Mouse (Mus musculus): Measurements from ENCODE around the gene 1700001J03Rik. TPM values are rescaled to one million over a fixed set of nuclear protein-coding genes. Genes with fewer than 3 reads are reported as not detected.
"Not testable (repeated sequence)": the region's sequence is repeated elsewhere in the genome, so short reads cannot be mapped to it uniquely, and the experiment has no call there.

Gene 1700001J03Rik
- polyA plus RNA-seq, 1 experiment from 2014 or later: not detected

DNA sequence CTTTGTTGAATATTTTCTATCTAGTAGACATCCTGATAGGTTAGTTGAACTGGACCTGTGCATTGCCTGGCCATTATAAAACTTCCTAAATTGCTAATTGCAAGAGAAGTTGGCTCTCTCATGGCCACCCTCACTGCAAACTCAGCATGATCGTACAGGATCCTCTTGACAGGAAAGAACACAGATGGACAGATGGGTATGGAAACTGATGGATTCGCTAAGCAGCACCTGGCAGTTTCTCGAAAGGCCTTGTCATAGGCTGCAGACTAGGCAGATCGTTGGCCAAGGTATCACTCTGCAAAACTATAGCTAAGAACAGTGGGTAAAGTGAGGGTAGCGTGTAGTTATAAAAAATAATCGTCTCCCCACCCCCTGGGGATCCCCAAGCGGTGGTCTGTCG, 8.3 kb upstream of the 1700001J03Rik start:
- Histone ChIP-seq H3K36me3 (ENCODE audit: control insufficient read depth, insufficient read depth, low read length) (no peaks in the 10 kb centered on the region), H3K4me3 (ENCODE audit: low read depth, low read length) (no peak overlapping the region), H3K4me1 (ENCODE audit: control insufficient read depth, insufficient read depth, low read length) (no peaks in the 10 kb centered on the region), H3K9ac (replicated peaks; ENCODE audit: low read depth, low read length) (no peak overlapping the region), H3K27me3 (ENCODE audit: control insufficient read depth, insufficient read depth, low read length) (no peaks in the 10 kb centered on the region), H3K4me2 (ENCODE audit: low read depth, low read length) (no peak overlapping the region), H3K9me3 (ENCODE audit: control insufficient read depth, low read length) (peaks cover 2% of the 10 kb centered on the region; the same call in 1 of the 2 replicates), H3K27ac (ENCODE audit: low read depth, low read length) (no peak overlapping the region)
- no peak for ATAC-seq (ENCODE audit: low read depth)
- WGBS: 89% methylated on average over 8 of the region's 8 CpGs

DNA sequence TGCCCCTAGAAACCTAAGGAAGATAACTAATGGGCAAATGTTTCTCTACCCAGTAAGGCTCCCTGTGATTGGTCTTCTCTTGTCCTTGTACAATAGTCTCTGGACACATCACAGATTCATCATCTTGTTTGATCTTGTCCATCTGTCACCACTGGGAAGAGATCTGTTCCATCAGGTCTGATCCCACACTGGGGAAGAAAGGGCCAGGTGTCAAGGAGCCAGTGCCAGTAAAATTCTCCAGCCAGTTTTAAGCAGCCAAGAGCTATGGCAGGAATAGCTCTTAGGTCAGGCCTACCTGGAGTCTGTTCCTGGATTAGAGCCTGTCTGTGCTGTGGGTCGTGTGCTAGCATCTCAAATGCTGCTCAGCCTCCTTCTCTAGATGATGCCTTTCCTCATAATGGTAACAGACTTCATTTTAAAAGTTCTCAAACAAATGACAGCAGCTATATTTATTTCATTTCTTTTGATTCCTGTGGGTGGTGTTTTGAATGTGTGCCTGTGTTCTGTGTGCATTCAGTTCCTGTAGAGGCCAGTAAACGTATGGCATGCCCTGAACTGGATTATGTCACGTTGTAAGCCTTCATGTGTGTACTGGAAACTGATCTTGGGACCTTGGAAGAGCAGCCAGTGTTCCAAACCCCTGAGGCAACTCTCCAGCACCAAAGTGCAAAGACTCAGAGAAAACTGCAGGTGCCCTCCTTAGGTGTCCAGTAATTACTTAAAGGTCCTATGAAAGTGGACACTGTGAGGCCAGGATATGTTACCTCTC, 5.6 kb upstream of the 1700001J03Rik start:
- H3K9me3 ChIP-seq (ENCODE audit: control insufficient read depth, low read length): peaks cover 2% of the 10 kb centered on the region; the same call in 1 of the 2 replicates
- ATAC-seq (ENCODE audit: low read depth): no peak
- no peak overlapping the region for H3K9ac ChIP-seq (replicated peaks; ENCODE audit: low read depth, low read length)
- H3K4me1 ChIP-seq (ENCODE audit: control insufficient read depth, insufficient read depth, low read length): no peaks in the 10 kb centered on the region
- no peaks in the 10 kb centered on the region for H3K36me3 ChIP-seq (ENCODE audit: control insufficient read depth, insufficient read depth, low read length)
- no peaks in the 10 kb centered on the region for H3K27me3 ChIP-seq (ENCODE audit: control insufficient read depth, insufficient read depth, low read length)
- 62% methylated on average over 3 of the region's 3 CpGs for WGBS
- no peak overlapping the region for H3K27ac ChIP-seq (ENCODE audit: low read depth, low read length)
- H3K4me2 ChIP-seq (ENCODE audit: low read depth, low read length): no peak overlapping the region
- H3K4me3 ChIP-seq (ENCODE audit: low read depth, low read length): no peak overlapping the region

- no peaks in the 10 kb centered on the region for H3K27me3 ChIP-seq (ENCODE audit: control insufficient read depth, insufficient read depth, low read length)
- H3K27ac ChIP-seq (ENCODE audit: low read depth, low read length): no peak overlapping the region
- H3K36me3 ChIP-seq (ENCODE audit: control insufficient read depth, insufficient read depth, low read length): no peaks in the 10 kb centered on the region
- peaks cover 2% of the 10 kb centered on the region; the same call in 1 of the 2 replicates for H3K9me3 ChIP-seq (ENCODE audit: control insufficient read depth, low read length)
- no peak overlapping the region for H3K9ac ChIP-seq (replicated peaks; ENCODE audit: low read depth, low read length)
- no peak for ATAC-seq (ENCODE audit: low read depth)
- no peaks in the 10 kb centered on the region for H3K4me1 ChIP-seq (ENCODE audit: control insufficient read depth, insufficient read depth, low read length)
- no peak overlapping the region for H3K4me2 ChIP-seq (ENCODE audit: low read depth, low read length)
- 74% methylated on average over 4 of the region's 4 CpGs for WGBS
- no peak overlapping the region for H3K4me3 ChIP-seq (ENCODE audit: low read depth, low read length)
Observed at GRCm38 (mm10) chr5:146190093-146190492, 5.0 kb upstream of the 1700001J03Rik start.

- H3K4me1 ChIP-seq (ENCODE audit: control insufficient read depth, insufficient read depth, low read length): no peaks in the 10 kb centered on the region
- H3K27me3 ChIP-seq (ENCODE audit: control insufficient read depth, insufficient read depth, low read length): no peaks in the 10 kb centered on the region
- no peak overlapping the region for H3K4me2 ChIP-seq (ENCODE audit: low read depth, low read length)
- WGBS: 79% methylated on average over 7 of the region's 7 CpGs
- H3K9ac ChIP-seq (replicated peaks; ENCODE audit: low read depth, low read length): no peak overlapping the region
- H3K27ac ChIP-seq (ENCODE audit: low read depth, low read length): no peak overlapping the region
- no peaks in the 10 kb centered on the region for H3K36me3 ChIP-seq (ENCODE audit: control insufficient read depth, insufficient read depth, low read length)
- no peak overlapping the region for H3K4me3 ChIP-seq (ENCODE audit: low read depth, low read length)
- no peaks in the 10 kb centered on the region for H3K9me3 ChIP-seq (ENCODE audit: control insufficient read depth, low read length)
- ATAC-seq (ENCODE audit: low read depth): no peak
Observed at GRCm38 (mm10) chr5:146188712-146189111, 3.6 kb upstream of the 1700001J03Rik start.

DNA sequence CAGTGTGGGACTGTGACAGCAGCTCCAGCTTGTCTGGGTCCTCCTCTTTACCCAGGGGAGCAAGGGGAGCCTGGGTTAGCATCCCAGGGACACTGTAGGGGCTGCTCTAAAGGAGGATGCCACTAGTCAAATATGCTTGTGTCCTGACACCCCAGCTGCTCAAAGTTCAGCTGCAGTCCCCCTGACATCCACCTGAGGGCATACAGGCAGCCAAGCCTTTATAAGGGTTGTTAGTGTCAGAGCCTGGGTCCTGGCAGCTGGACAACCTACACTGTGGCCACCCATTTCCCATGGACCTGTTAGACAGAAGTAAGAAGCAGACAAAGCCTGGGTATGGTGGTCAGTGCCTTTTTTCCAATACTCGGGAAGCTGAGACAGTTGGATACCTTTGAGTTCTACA, 3.0 kb upstream of the 1700001J03Rik start:
- Histone ChIP-seq H3K36me3 (ENCODE audit: control insufficient read depth, insufficient read depth, low read length) (no peaks in the 10 kb centered on the region), H3K4me2 (ENCODE audit: low read depth, low read length) (no peak overlapping the region), H3K4me1 (ENCODE audit: control insufficient read depth, insufficient read depth, low read length) (no peaks in the 10 kb centered on the region), H3K27me3 (ENCODE audit: control insufficient read depth, insufficient read depth, low read length) (no peaks in the 10 kb centered on the region), H3K9ac (replicated peaks; ENCODE audit: low read depth, low read length) (no peak overlapping the region), H3K9me3 (ENCODE audit: control insufficient read depth, low read length) (no peaks in the 10 kb centered on the region), H3K27ac (ENCODE audit: low read depth, low read length) (no peak overlapping the region), H3K4me3 (ENCODE audit: low read depth, low read length) (no peak overlapping the region)
- ATAC-seq (ENCODE audit: low read depth): no peak
- 84% methylated on average over 1 of the region's 1 CpGs for WGBS

GRCm38 (mm10) chr5:146187441-146187840, 2.3 kb upstream of the 1700001J03Rik start:
- not testable (repeated sequence) for H3K4me2 ChIP-seq (ENCODE audit: low read depth, low read length); H3K4me1 ChIP-seq (ENCODE audit: control insufficient read depth, insufficient read depth, low read length); ATAC-seq (ENCODE audit: low read depth); H3K9me3 ChIP-seq (ENCODE audit: control insufficient read depth, low read length); H3K27me3 ChIP-seq (ENCODE audit: control insufficient read depth, insufficient read depth, low read length); H3K36me3 ChIP-seq (ENCODE audit: control insufficient read depth, insufficient read depth, low read length); H3K4me3 ChIP-seq (ENCODE audit: low read depth, low read length); H3K9ac ChIP-seq (replicated peaks; ENCODE audit: low read depth, low read length); H3K27ac ChIP-seq (ENCODE audit: low read depth, low read length)
- 29% methylated on average over 5 of the region's 5 CpGs for WGBS

- H3K27me3 ChIP-seq (ENCODE audit: control insufficient read depth, insufficient read depth, low read length); ATAC-seq (ENCODE audit: low read depth); H3K4me1 ChIP-seq (ENCODE audit: control insufficient read depth, insufficient read depth, low read length); H3K9ac ChIP-seq (replicated peaks; ENCODE audit: low read depth, low read length); H3K9me3 ChIP-seq (ENCODE audit: control insufficient read depth, low read length); H3K27ac ChIP-seq (ENCODE audit: low read depth, low read length); H3K4me3 ChIP-seq (ENCODE audit: low read depth, low read length); H3K36me3 ChIP-seq (ENCODE audit: control insufficient read depth, insufficient read depth, low read length); H3K4me2 ChIP-seq (ENCODE audit: low read depth, low read length): not testable (repeated sequence)
- 73% methylated on average over 4 of the region's 4 CpGs for WGBS
Observed at GRCm38 (mm10) chr5:146172744-146173143, 12.4 kb downstream of the 1700001J03Rik start.

- H3K36me3 ChIP-seq (ENCODE audit: control insufficient read depth, insufficient read depth, low read length); H3K27me3 ChIP-seq (ENCODE audit: control insufficient read depth, insufficient read depth, low read length); H3K9me3 ChIP-seq (ENCODE audit: control insufficient read depth, low read length); H3K9ac ChIP-seq (replicated peaks; ENCODE audit: low read depth, low read length); H3K4me1 ChIP-seq (ENCODE audit: control insufficient read depth, insufficient read depth, low read length); H3K4me3 ChIP-seq (ENCODE audit: low read depth, low read length); H3K4me2 ChIP-seq (ENCODE audit: low read depth, low read length); ATAC-seq (ENCODE audit: low read depth); H3K27ac ChIP-seq (ENCODE audit: low read depth, low read length): not testable (repeated sequence)
- WGBS: 78% methylated on average over 2 of the region's 2 CpGs
Observed at GRCm38 (mm10) chr5:146170621-146171020, 14.5 kb downstream of the 1700001J03Rik start, which contains the start of gene Gm6309. Gene Gm6309 (minus strand): TSS chr5:146170721.

DNA sequence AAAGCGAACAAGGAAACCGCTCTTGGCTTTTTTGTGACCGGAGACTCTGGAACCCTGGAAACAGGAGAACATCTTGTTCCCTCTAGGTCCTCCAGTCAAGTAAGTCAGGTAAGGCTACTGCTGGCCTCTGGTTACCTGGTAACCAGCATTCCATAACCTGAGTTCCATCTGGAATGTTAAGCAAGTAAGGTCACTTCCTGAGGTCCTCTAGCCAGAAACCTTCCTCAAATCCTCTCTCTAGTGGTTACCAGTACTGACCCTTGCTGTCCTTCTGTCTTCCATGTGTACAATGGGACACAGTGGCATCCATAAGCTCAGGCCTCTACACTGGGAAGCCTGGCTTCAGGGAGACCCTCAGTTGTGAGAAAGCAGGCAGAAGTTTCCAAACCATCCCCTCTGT, 24.7 kb downstream of the 1700001J03Rik start, which contains the start of gene Gm5565:
Gene Gm5565, minus strand, starts transcription at position 101 of the 400 bp plus-strand sequence.
- not testable (repeated sequence) for H3K27me3 ChIP-seq (ENCODE audit: control insufficient read depth, insufficient read depth, low read length); H3K36me3 ChIP-seq (ENCODE audit: control insufficient read depth, insufficient read depth, low read length); H3K9me3 ChIP-seq (ENCODE audit: control insufficient read depth, low read length); H3K4me1 ChIP-seq (ENCODE audit: control insufficient read depth, insufficient read depth, low read length); H3K4me3 ChIP-seq (ENCODE audit: low read depth, low read length); H3K9ac ChIP-seq (replicated peaks; ENCODE audit: low read depth, low read length); H3K4me2 ChIP-seq (ENCODE audit: low read depth, low read length); H3K27ac ChIP-seq (ENCODE audit: low read depth, low read length); ATAC-seq (ENCODE audit: low read depth)
- WGBS: 96% methylated on average over 3 of the region's 3 CpGs

Measured in neural tube, embryonic 14.5 days (tissue).